Mouse (Mus musculus): ENCODE data around the gene Iqub. TPM values are rescaled to one million over a fixed set of nuclear protein-coding genes. Genes with fewer than 3 reads are reported as not detected.

The Iqub gene
- polyA plus RNA-seq, 1 experiment = not detected

DNA sequence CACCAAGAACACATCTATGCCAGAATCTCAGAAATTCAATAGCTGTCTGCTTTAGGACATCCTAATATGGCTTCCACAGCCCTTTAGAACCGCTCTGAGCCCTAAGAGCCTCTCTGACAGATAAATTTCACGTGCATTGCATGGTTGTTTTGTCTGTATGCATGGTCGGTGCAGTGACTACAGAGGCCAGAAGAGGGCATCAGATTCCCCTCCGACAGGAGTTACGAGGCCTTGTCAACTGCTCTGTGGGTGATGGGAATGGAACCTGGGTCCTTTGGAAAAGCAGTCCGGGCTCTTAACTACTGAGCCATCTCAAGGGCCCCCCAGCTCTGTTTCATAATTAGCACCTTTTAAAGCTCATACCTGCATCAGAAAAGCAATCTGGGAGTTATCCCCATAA, 64.6 kb downstream of the Iqub start:
- no peak overlapping the region for H3K4me3 ChIP-seq (ENCODE audit: insufficient read depth, poor library complexity, severe bottlenecking)
- H3K79me2 ChIP-seq (ENCODE audit: control insufficient read depth, insufficient read depth) = no peaks in the 10 kb centered on the region
- no peaks in the 10 kb centered on the region for H3K36me3 ChIP-seq (ENCODE audit: control insufficient read depth, insufficient read depth)
- no peaks in the 10 kb centered on the region for H3K27me3 ChIP-seq (ENCODE audit: control insufficient read depth, insufficient read depth, insufficient read length)
- H3ac ChIP-seq (ENCODE audit: control insufficient read depth, insufficient read length, low read depth) = no peak overlapping the region
- TF ChIP-seq CEBPB (IDR thresholded peaks at IDR 0.05; ENCODE audit: low read depth) (no peak), MAX (IDR thresholded peaks at IDR 0.05) (no peak), FOSL1 (IDR thresholded peaks at IDR 0.05; ENCODE audit: insufficient read depth, low read length, poor library complexity, severe bottlenecking) (no peak), MYOG (IDR thresholded peaks at IDR 0.05; ENCODE audit: control insufficient read depth, extremely low read depth, insufficient read length) (no peak), MYOD1 (IDR thresholded peaks at IDR 0.05; ENCODE audit: control insufficient read depth, insufficient read length, low read depth) (no peak), USF1 (IDR thresholded peaks at IDR 0.05; ENCODE audit: low read depth) (no peak), CTCF (IDR thresholded peaks at IDR 0.05; ENCODE audit: control insufficient read depth, insufficient read depth, insufficient read length) (no peak)
- H3K79me3 ChIP-seq (ENCODE audit: low read depth) = no peaks in the 10 kb centered on the region

DNA sequence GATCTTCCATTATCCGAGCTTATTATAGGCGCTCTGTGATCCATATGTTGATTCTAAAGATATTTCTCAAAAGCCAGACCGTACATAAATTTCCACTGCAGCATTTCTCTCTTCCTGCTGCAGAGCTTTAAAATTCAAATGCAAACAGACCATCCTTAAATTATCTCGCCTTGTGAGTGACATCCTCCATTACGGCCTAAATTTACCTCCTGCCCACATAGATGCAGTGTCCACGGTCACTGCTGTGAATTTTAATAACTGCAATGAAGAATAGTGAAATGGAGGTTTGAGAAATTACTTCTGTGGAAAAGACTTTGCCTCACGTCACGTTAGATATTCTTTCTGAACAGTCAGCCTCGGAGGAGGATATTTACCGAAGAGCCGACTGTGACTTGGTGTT, 98.8 kb downstream of the Iqub start:
- Histone ChIP-seq H3K27me3 (ENCODE audit: control insufficient read depth, insufficient read depth, insufficient read length) (no peaks in the 10 kb centered on the region), H3K4me3 (ENCODE audit: insufficient read depth, poor library complexity, severe bottlenecking) (no peak overlapping the region), H3K79me3 (ENCODE audit: low read depth) (no peaks in the 10 kb centered on the region), H3ac (ENCODE audit: control insufficient read depth, insufficient read length, low read depth) (no peak overlapping the region), H3K36me3 (ENCODE audit: control insufficient read depth, insufficient read depth) (no peaks in the 10 kb centered on the region), H3K79me2 (ENCODE audit: control insufficient read depth, insufficient read depth) (no peaks in the 10 kb centered on the region)
- TF ChIP-seq CEBPB (IDR thresholded peaks at IDR 0.05; ENCODE audit: low read depth) = no peak
- TF ChIP-seq CTCF (IDR thresholded peaks at IDR 0.05; ENCODE audit: control insufficient read depth, insufficient read depth, insufficient read length) = no peak
- TF ChIP-seq MYOG (IDR thresholded peaks at IDR 0.05; ENCODE audit: control insufficient read depth, extremely low read depth, insufficient read length) = no peak
- no peak for TF ChIP-seq FOSL1 (IDR thresholded peaks at IDR 0.05; ENCODE audit: insufficient read depth, low read length, poor library complexity, severe bottlenecking)
- no peak for TF ChIP-seq USF1 (IDR thresholded peaks at IDR 0.05; ENCODE audit: low read depth)
- no peak for TF ChIP-seq MYOD1 (IDR thresholded peaks at IDR 0.05; ENCODE audit: control insufficient read depth, insufficient read length, low read depth)
- no peak for TF ChIP-seq MAX (IDR thresholded peaks at IDR 0.05)

DNA sequence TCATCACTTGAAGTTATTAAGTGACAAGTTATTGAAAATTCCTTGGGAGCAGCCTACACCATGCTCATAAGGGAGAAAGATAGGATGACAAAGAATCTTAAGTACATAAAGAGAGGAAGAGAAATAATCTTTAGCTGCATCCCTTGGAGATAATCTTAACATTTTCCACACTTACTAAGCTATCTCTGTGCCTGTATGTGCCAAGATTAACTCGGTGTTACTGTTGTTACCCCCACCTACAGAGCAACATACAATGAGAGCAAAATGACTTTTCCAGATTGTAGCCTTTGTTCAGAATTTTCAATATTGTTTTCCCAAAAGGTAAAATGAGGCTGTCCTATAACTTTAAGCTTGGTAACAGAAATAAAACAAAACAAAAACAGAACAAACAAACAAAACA, 99.4 kb downstream of the Iqub start:
- Histone ChIP-seq H3K4me3 (ENCODE audit: insufficient read depth, poor library complexity, severe bottlenecking) (no peak overlapping the region), H3K36me3 (ENCODE audit: control insufficient read depth, insufficient read depth) (no peaks in the 10 kb centered on the region)
- TF ChIP-seq USF1 (IDR thresholded peaks at IDR 0.05; ENCODE audit: low read depth) (no peak), MAX (IDR thresholded peaks at IDR 0.05) (no peak), CEBPB (IDR thresholded peaks at IDR 0.05; ENCODE audit: low read depth) (no peak)

DNA sequence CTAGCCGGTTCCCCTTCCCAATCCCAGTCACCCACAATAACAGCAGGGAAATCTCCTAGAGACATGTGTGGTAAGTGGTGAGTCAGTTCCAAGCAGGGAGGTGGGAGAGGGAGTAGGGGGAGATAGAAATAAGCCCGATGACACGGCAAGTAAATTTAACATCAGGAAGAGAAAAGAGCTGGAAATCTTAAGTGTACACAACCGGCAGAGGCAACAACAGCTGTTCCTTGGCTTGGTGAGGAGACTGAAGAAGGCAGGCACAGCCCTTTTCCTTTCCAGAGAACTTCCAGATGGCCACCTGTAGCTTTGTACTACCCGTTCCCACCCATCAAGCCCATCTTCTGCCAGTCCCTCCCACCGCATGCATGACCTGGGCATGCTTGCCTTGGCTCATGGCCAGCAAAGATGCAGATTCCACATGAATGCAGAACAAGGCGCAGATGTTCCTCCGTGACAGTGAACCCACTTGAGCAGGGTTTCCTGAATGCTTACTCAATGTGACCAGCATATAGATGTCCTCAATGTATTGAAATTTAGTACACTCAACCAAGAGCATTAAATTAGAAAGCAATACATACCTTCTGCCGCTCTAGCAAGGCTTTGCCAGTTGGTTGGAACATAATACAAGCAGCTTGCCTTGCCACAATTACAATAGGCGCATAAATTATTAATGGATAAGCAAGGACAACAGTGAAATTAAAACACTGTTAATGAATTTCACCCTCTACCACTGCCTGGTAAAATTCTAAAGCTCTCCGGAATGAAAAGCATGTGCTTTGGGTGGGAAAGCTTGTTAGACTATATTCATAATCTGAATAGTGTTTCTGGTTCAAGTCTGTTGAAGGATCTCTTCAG, 106.1 kb downstream of the Iqub start:
- no peaks in the 10 kb centered on the region for H3K36me3 ChIP-seq (ENCODE audit: control insufficient read depth, insufficient read depth)
- H3K79me2 ChIP-seq (ENCODE audit: control insufficient read depth, insufficient read depth) = no peaks in the 10 kb centered on the region
- H3K27me3 ChIP-seq (ENCODE audit: control insufficient read depth, insufficient read depth, insufficient read length) = no peaks in the 10 kb centered on the region
- no peak overlapping the region for H3ac ChIP-seq (ENCODE audit: control insufficient read depth, insufficient read length, low read depth)
- no peak for TF ChIP-seq USF1 (IDR thresholded peaks at IDR 0.05; ENCODE audit: low read depth)
- no peak for TF ChIP-seq MYOG (IDR thresholded peaks at IDR 0.05; ENCODE audit: control insufficient read depth, extremely low read depth, insufficient read length)
- TF ChIP-seq MAX (IDR thresholded peaks at IDR 0.05) = no peak
- no peak for TF ChIP-seq FOSL1 (IDR thresholded peaks at IDR 0.05; ENCODE audit: insufficient read depth, low read length, poor library complexity, severe bottlenecking)
- no peak for TF ChIP-seq MYOD1 (IDR thresholded peaks at IDR 0.05; ENCODE audit: control insufficient read depth, insufficient read length, low read depth)
- TF ChIP-seq CTCF (IDR thresholded peaks at IDR 0.05; ENCODE audit: control insufficient read depth, insufficient read depth, insufficient read length) = no peak
- TF ChIP-seq CEBPB (IDR thresholded peaks at IDR 0.05; ENCODE audit: low read depth) = no peak
- H3K79me3 ChIP-seq (ENCODE audit: low read depth) = no peaks in the 10 kb centered on the region
- no peak overlapping the region for H3K4me3 ChIP-seq (ENCODE audit: insufficient read depth, poor library complexity, severe bottlenecking)

More for the DNA sequence above, 99.4 kb downstream of the Iqub start:
- Histone ChIP-seq H3K79me3 (ENCODE audit: low read depth) (no peaks in the 10 kb centered on the region), H3ac (ENCODE audit: control insufficient read depth, insufficient read length, low read depth) (no peak overlapping the region), H3K79me2 (ENCODE audit: control insufficient read depth, insufficient read depth) (no peaks in the 10 kb centered on the region), H3K27me3 (ENCODE audit: control insufficient read depth, insufficient read depth, insufficient read length) (no peaks in the 10 kb centered on the region)

DNA sequence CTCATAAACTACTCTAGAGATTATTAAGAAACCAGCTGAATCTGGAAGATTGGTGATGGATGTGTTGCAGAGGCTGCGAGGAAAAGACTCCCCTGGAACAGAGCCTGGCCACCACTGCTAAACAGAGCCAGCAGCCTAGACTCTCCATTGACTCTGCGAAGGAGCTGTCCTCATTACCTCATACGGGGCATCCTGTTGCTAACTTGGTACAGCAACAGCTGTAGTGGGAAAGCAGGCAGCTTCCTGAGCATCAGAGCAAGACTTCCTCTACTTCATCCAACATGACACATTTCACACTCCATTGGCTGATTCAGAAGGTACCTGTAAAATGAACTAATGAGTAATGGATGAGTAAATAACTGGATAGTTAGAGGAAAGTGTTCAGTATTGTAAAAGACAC, 107.1 kb downstream of the Iqub start:
- TF ChIP-seq USF1 (IDR thresholded peaks at IDR 0.05; ENCODE audit: low read depth) = no peak
- TF ChIP-seq MAX (IDR thresholded peaks at IDR 0.05) = no peak
- no peak for TF ChIP-seq CEBPB (IDR thresholded peaks at IDR 0.05; ENCODE audit: low read depth)
- no peak for TF ChIP-seq CTCF (IDR thresholded peaks at IDR 0.05; ENCODE audit: control insufficient read depth, insufficient read depth, insufficient read length)
- no peak for TF ChIP-seq MYOD1 (IDR thresholded peaks at IDR 0.05; ENCODE audit: control insufficient read depth, insufficient read length, low read depth)
- TF ChIP-seq MYOG (IDR thresholded peaks at IDR 0.05; ENCODE audit: control insufficient read depth, extremely low read depth, insufficient read length) = no peak
- no peak for TF ChIP-seq FOSL1 (IDR thresholded peaks at IDR 0.05; ENCODE audit: insufficient read depth, low read length, poor library complexity, severe bottlenecking)
- no peaks in the 10 kb centered on the region for H3K79me2 ChIP-seq (ENCODE audit: control insufficient read depth, insufficient read depth)
- H3K79me3 ChIP-seq (ENCODE audit: low read depth) = no peaks in the 10 kb centered on the region
- H3K4me3 ChIP-seq (ENCODE audit: insufficient read depth, poor library complexity, severe bottlenecking) = no peak overlapping the region
- no peaks in the 10 kb centered on the region for H3K36me3 ChIP-seq (ENCODE audit: control insufficient read depth, insufficient read depth)
- no peaks in the 10 kb centered on the region for H3K27me3 ChIP-seq (ENCODE audit: control insufficient read depth, insufficient read depth, insufficient read length)
- no peak overlapping the region for H3ac ChIP-seq (ENCODE audit: control insufficient read depth, insufficient read length, low read depth)

Data from C2C12 (cell line).